Mouse (Mus musculus) midbrain, embryonic 16.5 days (tissue): ENCODE data around the gene Palb2. TPM values are rescaled to one million over a fixed set of nuclear protein-coding genes. Genes with fewer than 3 reads are reported as not detected.
"Not testable (repeated sequence)": the region's sequence is repeated elsewhere in the genome, so short reads cannot be mapped to it uniquely, and the experiment has no call there.

ENCODE experiments used
- ATAC-seq: fragments of 200-750 bp; cut with Nextera tagmentation; 2 replicates; pipeline ENCODE4 v1.8.0; 2017; ENCODE audit warnings: moderate TSS enrichment
- H3K27ac ChIP-seq: fragments of 300-500 bp; sonication (generic); 2 replicates; pipeline ENCODE4 v1.5.1; 2014; ENCODE audit warnings: mild to moderate bottlenecking, low read length, mixed read lengths
- H3K27me3 ChIP-seq: fragments of 300-500 bp; sonication (generic); 2 replicates; pipeline ENCODE4 v1.6.1; 2014; ENCODE audit warnings: low read depth, low read length, mixed read lengths; ENCODE audit not compliant: control insufficient read depth, insufficient read depth
- H3K36me3 ChIP-seq: fragments of 300-500 bp; sonication (generic); 2 replicates; pipeline ENCODE4 v1.6.1; 2014; ENCODE audit warnings: mild to moderate bottlenecking, low read length, moderate library complexity, mixed read lengths; ENCODE audit not compliant: control insufficient read depth, insufficient read depth
- H3K4me1 ChIP-seq: fragments of 300-500 bp; sonication (generic); 2 replicates; pipeline ENCODE4 v1.6.1; 2014; ENCODE audit warnings: mild to moderate bottlenecking, low read length, mixed read lengths; ENCODE audit not compliant: control insufficient read depth, insufficient read depth
- H3K4me2 ChIP-seq: fragments of 300-500 bp; sonication (generic); 2 replicates; pipeline ENCODE4 v1.6.1; 2014; ENCODE audit warnings: mild to moderate bottlenecking, low read length, mixed read lengths
- H3K4me3 ChIP-seq: fragments of 300-500 bp; sonication (generic); 2 replicates; pipeline ENCODE4 v1.5.1; 2014; ENCODE audit warnings: low read depth, mild to moderate bottlenecking, low read length, moderate library complexity, mixed read lengths
- H3K9ac ChIP-seq: fragments of 300-500 bp; sonication (generic); 2 replicates; pipeline ENCODE4 v1.6.1; 2014; ENCODE audit warnings: low read depth, low read length, mixed read lengths
- H3K9me3 ChIP-seq: fragments of 300-500 bp; sonication (generic); replicated peaks from 2 replicates; pipeline ENCODE4 v1.6.1; 2014; ENCODE audit warnings: mild to moderate bottlenecking, low read length, mixed read lengths; ENCODE audit not compliant: control insufficient read depth, poor library complexity, severe bottlenecking
- WGBS: fragments of 180-500 bp; shearing (Covaris S2); extraction: QIAGEN DNeasy Blood & Tissue Kit; methylation state at CpG from one replicate; pipeline ENCODE4 v1.1.7; 2014; 5-methylcytosine and 5-hydroxymethylcytosine counted together
- polyA plus RNA-seq: library from polyadenylated mRNA; unstranded; fragments of >200 nt; fragmentation: Nextera tagmentation; extraction: Ambion mirVana; gene quantifications from 2 replicates; pipeline ENCODE4 v1.2.1, GENCODE M21; 2015

The Palb2 gene
- polyA plus RNA-seq, 1 experiment from 2014 or later, result 4.0 TPM

DNA sequence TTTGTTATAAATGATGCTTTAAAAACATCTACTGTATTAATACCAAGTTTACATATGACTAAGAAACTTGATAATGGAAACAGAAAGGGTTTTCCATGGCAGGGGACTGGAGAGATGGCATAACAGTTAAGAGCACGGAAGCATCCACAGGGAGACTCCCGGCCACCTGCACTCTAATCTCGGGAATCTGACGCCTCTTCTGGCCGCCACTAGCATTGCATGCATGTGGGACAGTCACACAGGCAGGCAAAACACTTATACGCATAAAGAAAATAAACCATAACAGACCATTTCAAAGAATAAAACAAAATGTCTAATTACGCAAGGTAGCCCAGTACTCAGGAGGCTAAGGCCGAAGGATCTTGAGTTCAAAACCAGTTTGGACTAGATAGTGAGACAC lies 7.1 kb downstream of the Palb2 start:
- Histone ChIP-seq H3K4me2 (no peak overlapping the region), H3K4me3 (no peak overlapping the region), H3K9ac (no peak overlapping the region), H3K27ac (no peak overlapping the region), H3K9me3 (no peaks in the 10 kb centered on the region), H3K36me3 (peaks cover 8% of the 10 kb centered on the region; the same call in 1 of the 2 replicates), H3K4me1 (no peaks in the 10 kb centered on the region), H3K27me3 (no peaks in the 10 kb centered on the region)
- ATAC-seq, result no peak
- WGBS, result 76% methylated on average over 8 of the region's 8 CpGs

DNA sequence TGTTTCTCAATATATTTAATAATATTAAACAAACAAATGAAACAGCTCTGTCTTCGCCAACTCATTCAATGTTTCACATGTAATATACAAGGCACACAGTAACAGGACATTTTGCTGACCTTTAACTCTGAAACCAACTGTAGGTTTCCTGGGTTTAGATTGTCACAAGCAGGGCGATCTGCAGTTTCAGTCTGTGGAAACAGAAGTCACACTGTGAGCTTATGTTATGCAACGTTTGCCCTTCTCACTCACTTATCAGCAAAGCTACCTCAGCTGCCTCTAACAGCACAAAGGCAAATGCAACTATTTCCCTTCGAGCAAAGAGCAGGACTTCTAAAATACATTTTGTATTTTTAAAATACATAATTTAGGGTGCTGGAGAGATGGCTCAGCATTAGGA lies 9.3 kb downstream of the Palb2 start:
- no peaks in the 10 kb centered on the region for H3K4me1 ChIP-seq
- ATAC-seq, result no peak
- no peaks in the 10 kb centered on the region for H3K9me3 ChIP-seq
- 88% methylated on average over 4 of the region's 4 CpGs for WGBS
- H3K27ac ChIP-seq, result no peak overlapping the region
- peaks cover 10% of the 10 kb centered on the region; the same call in 1 of the 2 replicates for H3K36me3 ChIP-seq
- H3K4me2 ChIP-seq, result no peak overlapping the region
- no peak overlapping the region for H3K9ac ChIP-seq
- no peak overlapping the region for H3K4me3 ChIP-seq
- no peaks in the 10 kb centered on the region for H3K27me3 ChIP-seq

DNA sequence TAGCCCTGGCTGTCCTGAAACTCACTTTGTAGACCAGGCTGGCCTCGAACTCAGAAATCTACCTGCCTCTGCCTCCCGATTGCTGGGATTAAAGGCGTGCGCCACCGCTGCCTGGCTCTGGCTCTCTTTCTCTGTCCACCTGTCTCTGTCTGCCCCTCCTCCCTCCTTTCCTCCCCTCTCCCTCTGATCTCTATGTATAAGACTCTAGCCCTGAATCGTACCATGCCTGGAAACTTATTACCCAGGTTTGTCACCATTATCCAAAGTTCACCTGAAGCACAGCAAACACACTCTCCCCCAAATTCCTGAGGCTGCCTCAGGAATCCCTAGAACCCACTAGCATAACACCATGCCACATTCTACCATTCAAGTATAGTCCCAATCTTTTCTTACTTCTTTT lies 24.6 kb downstream of the Palb2 start:
- Histone ChIP-seq H3K36me3 (no peaks in the 10 kb centered on the region), H3K9ac (no peak overlapping the region), H3K4me3 (no peak overlapping the region), H3K27me3 (no peaks in the 10 kb centered on the region), H3K4me2 (no peak overlapping the region), H3K27ac (no peak overlapping the region), H3K4me1 (no peaks in the 10 kb centered on the region), H3K9me3 (no peaks in the 10 kb centered on the region)
- 97% methylated on average over 6 of the region's 6 CpGs for WGBS
- ATAC-seq, result no peak

DNA sequence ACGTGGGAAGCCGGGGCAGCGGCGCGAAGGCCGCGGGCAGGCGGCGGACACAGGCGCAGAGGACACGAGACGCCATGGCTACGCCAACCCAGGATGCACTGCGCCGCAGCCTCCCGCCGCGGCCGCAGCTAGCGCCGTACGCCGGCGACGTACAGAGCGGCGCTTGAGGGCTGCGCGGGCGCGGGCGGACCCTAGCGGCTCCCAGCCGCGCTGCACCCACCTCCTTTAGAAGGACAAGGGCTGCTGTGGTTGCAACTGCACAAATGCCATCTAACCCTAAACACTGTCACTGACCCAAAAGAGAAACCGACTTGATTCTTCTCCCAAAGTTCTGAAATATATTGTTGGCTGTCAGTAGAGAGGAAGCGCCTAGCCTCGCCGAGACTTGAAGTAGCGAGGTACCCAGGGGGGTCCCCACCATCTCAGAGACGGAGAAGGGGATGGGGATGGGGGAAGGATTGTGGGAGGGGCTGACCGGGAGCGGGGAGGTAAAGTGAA lies 31.0 kb downstream of the Palb2 start, which contains the start of gene Ndufab1:
Ndufab1 (minus strand) TSS at position 140 of the 498 bp plus-strand sequence.
- H3K4me2 ChIP-seq, result peak within 1 kb of the TSS; percentile 88
- peak within 1 kb of the TSS; percentile 73 for H3K27ac ChIP-seq
- peaks cover 18% of the 10 kb centered on the region for H3K4me1 ChIP-seq
- peaks cover 4% of the 10 kb centered on the region; the same call in 1 of the 2 replicates for H3K36me3 ChIP-seq
- H3K4me3 ChIP-seq, result peak within 1 kb of the TSS; percentile 75
- no peaks in the 10 kb centered on the region for H3K27me3 ChIP-seq
- no peaks in the 10 kb centered on the region for H3K9me3 ChIP-seq
- peak within 1 kb of the TSS; percentile 87 for H3K9ac ChIP-seq
- ATAC-seq, result peak; percentile 99
- 0% methylated on average over 37 of the region's 43 CpGs for WGBS

DNA sequence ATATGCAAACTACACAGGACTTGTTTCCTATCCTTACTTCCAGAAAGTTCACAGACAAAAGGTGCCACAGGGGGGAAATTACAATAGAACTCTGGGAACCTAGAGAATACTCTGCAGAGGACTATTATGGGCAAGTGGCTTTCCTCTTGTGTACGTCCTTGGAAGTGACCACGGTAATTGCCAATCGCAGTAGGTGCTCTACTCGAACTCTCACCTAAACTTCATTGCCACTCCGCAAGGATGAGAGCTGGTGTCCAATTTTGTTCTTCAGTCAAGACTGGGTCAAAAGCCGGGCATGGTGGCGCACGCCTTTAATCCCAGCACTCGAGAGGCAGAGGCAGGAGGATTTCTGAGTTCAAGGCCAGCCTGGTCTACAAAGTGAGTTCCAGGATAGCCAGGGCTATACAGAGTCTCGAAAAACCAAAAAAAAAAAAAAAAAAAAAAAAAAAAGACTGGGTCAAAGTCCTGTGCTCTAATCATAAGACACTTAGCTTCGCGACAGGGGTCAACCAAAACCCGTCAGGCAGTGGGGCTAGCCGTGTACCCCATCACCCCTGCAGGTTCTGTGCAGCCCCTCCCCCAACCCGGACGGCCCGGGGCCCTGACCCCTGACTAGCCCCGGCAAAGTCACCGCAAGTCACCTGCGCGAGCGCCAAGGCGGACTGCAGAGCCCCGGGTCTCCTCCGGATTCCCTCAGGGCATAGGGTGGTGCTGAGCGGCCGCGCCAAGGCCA lies 31.6 kb downstream of the Palb2 start:
- ATAC-seq, result peak; percentile 79
- Histone ChIP-seq H3K4me2 (peak overlapping the region; percentile 88), H3K4me3 (peak overlapping the region; percentile 75), H3K9ac (peak overlapping the region; percentile 87), H3K27ac (peak overlapping the region; percentile 73), H3K4me1 (peaks cover 18% of the 10 kb centered on the region)
- WGBS, result 8% methylated on average over 21 of the region's 28 CpGs
- H3K9me3 ChIP-seq, H3K36me3 ChIP-seq, H3K27me3 ChIP-seq: not testable (repeated sequence)

DNA sequence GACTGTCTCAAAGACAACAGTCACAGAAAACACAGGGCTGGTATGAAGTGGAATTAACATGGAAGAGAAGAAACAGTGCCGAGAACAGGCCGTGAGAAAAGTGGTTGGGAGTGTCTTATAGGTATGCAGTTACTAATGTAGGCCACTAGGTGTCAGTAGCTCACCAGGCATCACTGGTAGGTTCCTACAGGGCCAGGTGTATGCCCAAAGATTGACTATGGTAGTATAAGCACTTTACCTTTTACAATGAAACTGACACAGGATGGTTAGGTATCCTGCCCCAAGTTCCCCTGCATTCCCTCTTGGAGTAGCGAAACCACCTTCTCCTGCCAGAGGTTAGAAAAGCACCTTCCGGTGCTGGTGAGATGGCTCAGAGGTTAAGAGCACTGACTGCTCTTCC lies 33.6 kb downstream of the Palb2 start:
- Histone ChIP-seq H3K36me3 (peaks cover 21% of the 10 kb centered on the region), H3K27ac (no peak overlapping the region), H3K9ac (no peak overlapping the region), H3K4me1 (peaks cover 18% of the 10 kb centered on the region), H3K4me3 (no peak overlapping the region), H3K4me2 (0 out of 2 replicates have a peak overlapping the region, but pooled peaks have one; percentile 12), H3K27me3 (no peaks in the 10 kb centered on the region), H3K9me3 (no peaks in the 10 kb centered on the region)
- 57% methylated on average over 4 of the region's 4 CpGs for WGBS
- ATAC-seq, result no peak

DNA sequence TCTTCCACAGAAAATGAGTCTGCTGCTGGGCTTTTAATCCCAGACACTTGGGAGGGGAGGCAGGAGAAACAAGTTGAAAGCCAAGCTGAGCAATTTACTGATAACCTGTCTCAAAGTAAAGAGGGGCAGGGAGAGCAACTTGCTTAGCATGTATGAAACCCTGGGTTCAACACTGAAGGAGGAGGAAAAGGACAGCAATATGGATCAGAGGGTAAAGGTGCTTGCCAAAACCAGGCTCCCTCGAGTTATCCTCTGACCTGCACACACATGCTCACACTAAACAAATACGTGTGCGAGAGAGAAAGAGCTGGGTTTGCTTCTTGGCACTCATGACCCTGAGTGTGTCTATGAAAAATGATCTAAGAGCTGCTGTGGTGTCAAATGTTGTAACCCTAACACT lies 34.8 kb downstream of the Palb2 start:
- WGBS, result 96% methylated on average over 3 of the region's 3 CpGs
- H3K4me2 ChIP-seq, result no peak overlapping the region
- no peak overlapping the region for H3K4me3 ChIP-seq
- H3K9me3 ChIP-seq, result no peaks in the 10 kb centered on the region
- H3K4me1 ChIP-seq, result peaks cover 18% of the 10 kb centered on the region
- H3K27ac ChIP-seq, result no peak overlapping the region
- no peaks in the 10 kb centered on the region for H3K27me3 ChIP-seq
- H3K9ac ChIP-seq, result no peak overlapping the region
- ATAC-seq, result no peak
- peaks cover 21% of the 10 kb centered on the region for H3K36me3 ChIP-seq

DNA sequence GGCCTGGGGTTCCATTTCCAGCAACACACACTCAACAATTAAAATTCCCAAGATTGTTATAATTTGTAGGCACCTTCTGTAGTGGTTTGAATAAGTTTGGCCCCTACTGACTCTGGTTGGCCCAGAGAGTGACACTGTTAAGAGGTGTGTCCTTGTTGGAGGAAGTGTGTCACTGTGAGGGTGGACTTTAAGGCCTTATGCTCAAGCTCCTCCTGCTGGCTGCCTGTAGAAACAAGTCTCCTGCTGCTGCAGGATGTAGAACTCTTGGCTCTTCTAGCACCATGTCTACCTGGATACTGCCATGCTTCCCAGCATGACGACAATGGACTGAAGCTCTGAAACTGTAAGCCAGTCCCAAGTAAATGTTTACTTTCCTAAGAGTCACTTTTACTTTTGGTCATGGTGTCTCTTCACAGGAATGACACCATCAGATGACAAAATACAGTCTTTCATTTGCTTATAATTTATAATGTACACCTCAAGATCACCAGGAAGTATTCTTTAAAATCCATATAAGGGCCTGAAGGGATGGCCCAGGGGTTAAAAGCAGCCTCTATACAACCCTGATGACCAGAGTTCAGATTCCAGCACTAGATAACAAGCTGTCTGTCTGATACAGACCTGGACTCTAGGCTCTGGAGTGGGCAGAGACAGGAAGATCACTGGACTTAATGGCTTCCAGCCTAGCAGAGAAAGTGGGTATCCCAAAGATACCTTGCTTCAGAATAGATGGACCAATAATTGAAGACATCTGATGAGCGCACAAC lies 38.0 kb downstream of the Palb2 start:
- 94% methylated on average over 2 of the region's 2 CpGs for WGBS
- no peak for ATAC-seq
- Histone ChIP-seq H3K36me3 (peaks cover 36% of the 10 kb centered on the region), H3K27ac (no peak overlapping the region), H3K4me3 (no peak overlapping the region), H3K9me3 (no peaks in the 10 kb centered on the region), H3K4me1 (peaks cover 6% of the 10 kb centered on the region; the same call in 1 of the 2 replicates), H3K4me2 (no peak overlapping the region), H3K9ac (no peak overlapping the region), H3K27me3 (no peaks in the 10 kb centered on the region)
